Mouse (Mus musculus) MEL (cell line): Measurements from ENCODE around the gene Glod4. TPM values are rescaled to one million over a fixed set of nuclear protein-coding genes. Genes with fewer than 3 reads are reported as not detected.

Experiments
- DNase-seq: peaks from one replicate; pipeline ENCODE4 v3.0.0; 2011; ENCODE audit warnings: low read depth, low spot score
- H3K27ac ChIP-seq: 2 replicates; pipeline ENCODE4 v1.5.1; 2012; ENCODE audit warnings: low read depth, mild to moderate bottlenecking, control low read depth, low read length, moderate library complexity; ENCODE audit not compliant: control insufficient read depth
- H3K27me3 ChIP-seq, 2 experiments: fragments of 150-350 bp in 1 of 2; sonication (generic) in 1 of 2; 2 replicates each; pipeline ENCODE4 v1.6.1; 2012; ENCODE audit warnings: low read length in 2 of 2, mild to moderate bottlenecking in 2 of 2, improper control_type of control experiment in 1 of 2, moderate library complexity in 1 of 2; ENCODE audit not compliant: insufficient read depth in 2 of 2, control insufficient read depth in 1 of 2
- H3K36me3 ChIP-seq, 2 experiments: 2 replicates each; pipeline ENCODE4 v1.6.1; 2012 to 2014; ENCODE audit warnings: low read length in 2 of 2, improper control_type of control experiment in 1 of 2, inconsistent platforms in 1 of 2, mild to moderate bottlenecking in 1 of 2; ENCODE audit not compliant: insufficient read depth in 2 of 2, control insufficient read depth in 1 of 2
- H3K4me1 ChIP-seq, 2 experiments: fragments of 150-350 bp in 1 of 2; sonication (generic) in 1 of 2; 2 replicates each; pipeline ENCODE4 v1.6.1; 2012; ENCODE audit warnings: low read length in 2 of 2, improper control_type of control experiment in 1 of 2, mild to moderate bottlenecking in 1 of 2; ENCODE audit not compliant: insufficient read depth in 2 of 2, control insufficient read depth in 1 of 2
- H3K4me3 ChIP-seq, 2 experiments: fragments of 150-350 bp in 1 of 2; sonication (generic) in 1 of 2; 2 replicates each; pipeline ENCODE4 v1.5.1; 2012; ENCODE audit warnings: low read depth in 2 of 2, low read length in 2 of 2, mild to moderate bottlenecking in 2 of 2, moderate library complexity in 2 of 2, control low read depth in 1 of 2, improper control_type of control experiment in 1 of 2; ENCODE audit not compliant: control insufficient read depth in 1 of 2, insufficient read depth in 1 of 2
- H3K79me2 ChIP-seq: 2 replicates; pipeline ENCODE4 v1.6.1; 2012; ENCODE audit warnings: mild to moderate bottlenecking, low read length, moderate library complexity; ENCODE audit not compliant: control insufficient read depth, poor library complexity, insufficient read depth
- H3K9ac ChIP-seq: 2 replicates; pipeline ENCODE4 v1.6.1; 2012; ENCODE audit warnings: low read depth, mild to moderate bottlenecking, control low read depth, low read length, moderate library complexity; ENCODE audit not compliant: control insufficient read depth, poor library complexity, severe bottlenecking
- H3K9me3 ChIP-seq: fragments of 150-350 bp; sonication (generic); replicated peaks from 2 replicates; pipeline ENCODE4 v1.6.1; 2012; ENCODE audit warnings: mild to moderate bottlenecking, low read length, improper control_type of control experiment, moderate library complexity; ENCODE audit not compliant: insufficient read depth
- E2F4 ChIP-seq: IDR thresholded peaks from 2 replicates; pipeline ENCODE4 v1.6.1; 2011; ENCODE audit warnings: low read depth, low read length, improper control_type of control experiment, borderline replicate concordance
- EP300 ChIP-seq, 2 experiments: IDR thresholded peaks; 2 replicates each; pipeline ENCODE4 v1.6.1; 2011; ENCODE audit warnings: improper control_type of control experiment in 2 of 2, low read length in 2 of 2, low read depth in 1 of 2, mild to moderate bottlenecking in 1 of 2
- ETS1 ChIP-seq: IDR thresholded peaks from 2 replicates; pipeline ENCODE4 v1.6.1; 2012; ENCODE audit warnings: low read depth, mild to moderate bottlenecking, inconsistent platforms, low read length, improper control_type of control experiment, moderate library complexity
- GABPA ChIP-seq: IDR thresholded peaks from 2 replicates; pipeline ENCODE4 v1.6.1; 2012; ENCODE audit warnings: low read depth, mild to moderate bottlenecking, inconsistent platforms, low read length, improper control_type of control experiment, moderate library complexity
- GATA1 ChIP-seq: IDR thresholded peaks from 2 replicates; pipeline ENCODE4 v1.6.1; 2011; ENCODE audit warnings: low read depth, low read length, improper control_type of control experiment
- MAZ ChIP-seq: IDR thresholded peaks from 2 replicates; pipeline ENCODE4 v1.6.1; 2012; ENCODE audit warnings: low read depth, mild to moderate bottlenecking, inconsistent platforms, low read length, improper control_type of control experiment
- MEF2A ChIP-seq: IDR thresholded peaks from 2 replicates; pipeline ENCODE4 v1.6.1; 2014; ENCODE audit warnings: low read depth, mild to moderate bottlenecking, inconsistent platforms, low read length, improper control_type of control experiment; ENCODE audit not compliant: poor library complexity, insufficient replicate concordance, severe bottlenecking; ENCODE audit errors: extremely low read depth
- MYB ChIP-seq: IDR thresholded peaks from 2 replicates; pipeline ENCODE4 v1.6.1; 2011; ENCODE audit warnings: mild to moderate bottlenecking, low read depth, low read length, improper control_type of control experiment
- NELFE ChIP-seq: IDR thresholded peaks from 2 replicates; pipeline ENCODE4 v1.6.1; 2011; ENCODE audit warnings: low read depth, low read length, improper control_type of control experiment
- POLR2A ChIP-seq, 2 experiments: IDR thresholded peaks; 2 replicates each; pipeline ENCODE4 v1.6.1; 2011 to 2012; ENCODE audit warnings: low read length in 2 of 2, mild to moderate bottlenecking in 2 of 2, control low read depth in 1 of 2, improper control_type of control experiment in 1 of 2, low read depth in 1 of 2, moderate library complexity in 1 of 2; ENCODE audit not compliant: control insufficient read depth in 1 of 2, insufficient read depth in 1 of 2, poor library complexity in 1 of 2
- POLR2AphosphoS5 ChIP-seq: IDR thresholded peaks from 2 replicates; pipeline ENCODE4 v1.6.1; 2012; ENCODE audit warnings: low read depth, borderline replicate concordance, mild to moderate bottlenecking, inconsistent platforms, low read length, moderate library complexity, mixed read lengths
- RAD21 ChIP-seq: IDR thresholded peaks from 2 replicates; pipeline ENCODE4 v1.6.1; 2011; ENCODE audit warnings: mild to moderate bottlenecking, low read depth, low read length, improper control_type of control experiment
- RCOR1 ChIP-seq: IDR thresholded peaks from 2 replicates; pipeline ENCODE4 v1.6.1; 2012; ENCODE audit warnings: low read depth, mild to moderate bottlenecking, inconsistent platforms, low read length, improper control_type of control experiment
- SIN3A ChIP-seq: IDR thresholded peaks from 2 replicates; pipeline ENCODE4 v1.6.1; 2012; ENCODE audit warnings: low read length, improper control_type of control experiment, inconsistent platforms
- SMC3 ChIP-seq: IDR thresholded peaks from 2 replicates; pipeline ENCODE4 v1.6.1; 2011; ENCODE audit warnings: low read depth, low read length, improper control_type of control experiment
- UBTF ChIP-seq: IDR thresholded peaks from 2 replicates; pipeline ENCODE4 v1.6.1; 2012; ENCODE audit warnings: low read depth, mild to moderate bottlenecking, inconsistent platforms, low read length, improper control_type of control experiment, moderate library complexity, borderline replicate concordance; ENCODE audit not compliant: insufficient read depth
- polyA plus RNA-seq, 2 experiments: library from polyadenylated mRNA; stranded (reverse) in 1 of 2; unstranded in 1 of 2; fragments of >175 nt in 1 of 2; fragments of >200 nt in 1 of 2; gene quantifications; 2 replicates each; pipeline versions ENCODE4 v1.2.1 to v1.2.4; 2012; ENCODE audit warnings: low replicate concordance in 2 of 2, low read depth in 1 of 2; ENCODE audit not compliant: insufficient read length in 2 of 2, insufficient read depth in 1 of 2, missing spikeins in 1 of 2
- total RNA-seq: library from RNA; depleted of rRNA; stranded (reverse); fragments of 300-350 nt; gene quantifications from 2 replicates; pipeline ENCODE4 v1.2.3, GENCODE M21; 2012

The Glod4 gene
- total and polyA plus RNA-seq, 3 experiments, result 63.9 to 139 TPM; not detected in 1

DNA sequence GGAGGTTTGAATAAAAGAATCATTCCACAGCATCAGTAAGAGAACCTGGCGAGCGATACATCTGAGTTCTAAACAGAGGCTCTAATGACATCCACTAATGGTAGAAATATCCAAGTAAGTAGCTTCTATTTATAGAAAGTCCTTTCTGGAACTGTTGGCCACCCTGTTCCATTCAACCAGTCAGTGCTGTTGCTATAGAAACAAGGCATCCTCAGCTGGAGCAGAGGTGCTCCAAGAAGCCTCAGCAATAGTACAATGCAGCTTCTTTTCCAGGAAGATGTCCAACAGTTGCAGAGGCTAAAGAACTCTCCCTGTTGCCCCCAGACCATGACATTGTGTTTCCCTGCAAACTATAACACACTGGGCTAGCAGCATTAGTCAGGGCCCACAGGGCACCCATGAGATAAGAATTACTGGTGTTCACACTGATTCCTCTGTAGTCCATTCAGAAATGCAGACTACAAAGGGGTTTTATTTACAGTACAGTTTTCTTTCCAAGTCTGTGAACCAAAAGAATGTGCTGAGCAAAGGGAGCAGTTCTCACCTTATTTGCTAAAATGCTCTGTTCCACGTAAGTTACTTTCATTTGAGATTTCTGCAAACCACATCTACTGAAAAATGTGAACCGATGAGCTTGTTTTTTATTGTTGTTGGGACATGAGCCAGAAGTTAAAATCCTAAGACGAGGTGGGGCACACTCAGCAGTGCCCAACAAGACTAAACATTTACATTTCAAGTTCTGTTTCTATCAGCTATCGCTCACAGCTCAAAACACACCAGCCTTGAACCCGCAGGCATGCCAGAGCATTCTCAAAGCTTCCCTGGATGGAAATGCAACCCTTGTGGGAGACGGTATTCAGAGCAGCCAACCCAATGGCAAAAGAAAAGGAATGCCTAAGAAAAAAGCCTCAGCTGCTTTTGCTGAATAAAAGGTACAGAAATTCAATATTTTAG is 95.2 kb downstream of the Glod4 start:
- H3K9ac ChIP-seq, result no peak overlapping the region
- no peaks in the 10 kb centered on the region for H3K9me3 ChIP-seq
- H3K4me3 ChIP-seq, result no peak overlapping the region
- no peak overlapping the region for H3K27ac ChIP-seq
- H3K79me2 ChIP-seq, result no peaks in the 10 kb centered on the region
- peaks cover 3 to 9% of the 10 kb centered on the region in 2 experiments; a peak in 3 of 4 replicates for H3K36me3 ChIP-seq
- TF ChIP-seq MEF2A, result no peak
- TF ChIP-seq MAZ, result no peak
- no peak for TF ChIP-seq GATA1
- TF ChIP-seq GABPA, result no peak
- no peak for TF ChIP-seq SIN3A
- TF ChIP-seq, all 39 proteins: peak for 0
- H3K27me3 ChIP-seq, result no peaks in the 10 kb centered on the region
- peaks cover 0 to 3% of the 10 kb centered on the region in 2 experiments; a peak in 1 of 4 replicates for H3K4me1 ChIP-seq
- DNase-seq, result no peak

DNA sequence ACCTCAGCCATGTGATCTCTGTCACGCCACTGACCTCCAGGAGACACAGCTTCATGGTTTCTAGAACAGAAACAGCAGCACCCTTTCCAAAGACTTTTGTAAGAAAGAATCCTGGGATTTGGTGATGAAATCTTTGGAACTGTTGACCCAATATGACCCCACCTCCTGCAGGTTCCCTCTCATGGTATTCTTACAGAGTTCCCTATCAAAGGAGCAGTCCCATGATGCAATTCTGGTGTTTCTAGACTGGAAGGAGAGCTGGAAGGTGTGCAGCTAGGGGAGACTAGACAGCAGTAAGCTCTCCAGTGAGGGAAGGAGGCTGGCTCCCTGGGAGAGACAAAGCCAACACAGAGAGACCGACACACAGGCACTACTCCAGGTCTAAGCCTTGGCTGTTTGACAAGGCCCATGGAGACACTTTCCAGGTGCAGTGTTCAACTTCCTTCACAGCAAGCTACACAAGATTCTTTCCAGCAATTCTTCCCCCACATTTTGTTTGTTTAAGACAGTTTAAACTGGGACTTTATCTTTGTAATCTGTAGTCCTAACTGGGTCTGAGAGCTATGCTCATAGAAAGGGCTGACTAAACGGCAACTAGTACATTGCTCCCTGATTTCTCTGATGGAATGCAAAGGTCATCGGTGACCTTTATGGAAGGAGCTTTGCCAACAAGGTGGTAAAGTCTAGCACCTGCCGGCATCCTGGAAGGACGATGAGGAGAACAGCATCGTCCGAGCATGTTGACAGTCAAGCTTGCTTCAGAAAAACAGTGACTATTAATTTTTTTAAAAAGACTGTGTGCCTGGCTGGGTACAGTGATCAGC is 97.1 kb downstream of the Glod4 start:
- peaks cover 0 to 3% of the 10 kb centered on the region in 2 experiments; a peak in 2 of 4 replicates for H3K36me3 ChIP-seq
- H3K79me2 ChIP-seq, result no peaks in the 10 kb centered on the region
- no peak for DNase-seq
- H3K4me1 ChIP-seq, result no peaks in the 10 kb centered on the region
- H3K27ac ChIP-seq, result no peak overlapping the region
- H3K4me3 ChIP-seq, result no peak overlapping the region
- H3K9me3 ChIP-seq, result no peaks in the 10 kb centered on the region
- H3K27me3 ChIP-seq, result no peaks in the 10 kb centered on the region
- TF ChIP-seq RCOR1, result no peak
- TF ChIP-seq ETS1, result no peak
- TF ChIP-seq E2F4, result no peak
- no peak for TF ChIP-seq RAD21
- no peak for TF ChIP-seq POLR2A (IDR thresholded peaks at IDR 0.05; ENCODE audit: control insufficient read depth in 1 of 2, insufficient read depth in 1 of 2, low read depth in 1 of 2, low read length in 2 of 2, poor library complexity in 1 of 2)
- no peak for TF ChIP-seq EP300 (IDR thresholded peaks at IDR 0.05; ENCODE audit: low read depth in 1 of 2, low read length in 2 of 2)
- TF ChIP-seq MYB, result no peak
- no peak for TF ChIP-seq GATA1
- TF ChIP-seq POLR2AphosphoS5, result no peak
- TF ChIP-seq NELFE, result no peak
- TF ChIP-seq SMC3, result no peak
- no peak for TF ChIP-seq UBTF
- TF ChIP-seq, all 39 proteins: peak for 0
- no peak overlapping the region for H3K9ac ChIP-seq
